Mouse (Mus musculus): Measurements from ENCODE around the gene Myt1. TPM values are rescaled to one million over a fixed set of nuclear protein-coding genes. Genes with fewer than 3 reads are reported as not detected.
"Not testable (repeated sequence)": the region's sequence is repeated elsewhere in the genome, so short reads cannot be mapped to it uniquely, and the experiment has no call there.

Gene Myt1
- polyA plus RNA-seq, 1 experiment: not detected

DNA sequence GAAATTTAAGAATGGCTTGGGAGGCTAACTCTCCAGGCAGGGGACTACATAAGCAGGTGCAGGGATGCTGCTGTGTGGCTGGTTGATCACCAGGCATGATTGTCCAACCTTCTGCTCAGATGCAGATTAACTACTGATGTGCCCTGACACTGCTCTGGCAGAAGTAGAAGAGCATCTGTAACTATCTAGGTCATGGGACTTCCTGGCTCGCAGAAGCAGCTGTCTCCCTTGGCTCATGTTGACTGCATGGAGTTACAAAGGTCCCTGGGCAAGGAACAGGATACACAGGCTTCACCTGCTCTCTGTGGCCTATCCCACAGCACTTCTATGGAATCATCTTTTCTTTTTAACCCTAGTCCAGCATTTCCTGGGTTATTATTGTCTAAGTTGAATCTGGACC, 12.7 kb downstream of the Myt1 start:
- Histone ChIP-seq H3K4me1 (ENCODE audit: control insufficient read depth, insufficient read depth, low read length) (no peaks in the 10 kb centered on the region), H3K4me3 (ENCODE audit: insufficient read depth, low read length) (no peak overlapping the region), H3K27ac (ENCODE audit: insufficient read depth, low read length) (no peak overlapping the region)
- TF ChIP-seq CTCF (IDR thresholded peaks at IDR 0.05; ENCODE audit: borderline replicate concordance, insufficient read depth, low read length): no peak
- TF ChIP-seq POLR2A (IDR thresholded peaks at IDR 0.05; ENCODE audit: low read depth, low read length): no peak

DNA sequence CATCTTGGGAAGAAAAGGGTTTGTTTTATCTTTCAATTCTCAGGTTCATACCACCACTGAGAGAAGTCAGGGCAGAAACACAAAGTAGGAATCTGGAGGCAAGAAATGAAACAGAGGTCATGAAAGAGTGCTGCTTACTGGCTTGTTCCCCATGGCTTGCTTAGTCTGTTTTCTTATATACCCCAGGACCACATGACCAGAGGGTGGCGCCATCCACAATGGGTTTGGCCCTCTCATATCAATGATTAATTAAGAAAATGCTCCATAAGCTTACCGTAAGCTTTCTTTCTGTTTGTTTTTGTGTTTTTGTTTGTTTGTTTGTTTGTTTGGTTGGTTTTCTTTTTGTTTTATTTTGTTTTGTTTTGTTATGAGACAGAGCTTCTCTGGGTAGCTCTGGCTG, 14.6 kb downstream of the Myt1 start:
- Histone ChIP-seq H3K27ac (ENCODE audit: insufficient read depth, low read length) (no peak overlapping the region), H3K4me3 (ENCODE audit: insufficient read depth, low read length) (no peak overlapping the region), H3K4me1 (ENCODE audit: control insufficient read depth, insufficient read depth, low read length) (no peaks in the 10 kb centered on the region)
- no peak for TF ChIP-seq CTCF (IDR thresholded peaks at IDR 0.05; ENCODE audit: borderline replicate concordance, insufficient read depth, low read length)
- TF ChIP-seq POLR2A (IDR thresholded peaks at IDR 0.05; ENCODE audit: low read depth, low read length): no peak

- Histone ChIP-seq H3K27ac (ENCODE audit: insufficient read depth, low read length) (no peak overlapping the region), H3K4me3 (ENCODE audit: insufficient read depth, low read length) (no peak overlapping the region), H3K4me1 (ENCODE audit: control insufficient read depth, insufficient read depth, low read length) (no peaks in the 10 kb centered on the region)
- TF ChIP-seq POLR2A (IDR thresholded peaks at IDR 0.05; ENCODE audit: low read depth, low read length) (no peak), CTCF (IDR thresholded peaks at IDR 0.05; ENCODE audit: borderline replicate concordance, insufficient read depth, low read length) (no peak)
These were observed 18.3 kb downstream of the Myt1 start for GRCm38 (mm10) chr2:181781421-181781820.

DNA sequence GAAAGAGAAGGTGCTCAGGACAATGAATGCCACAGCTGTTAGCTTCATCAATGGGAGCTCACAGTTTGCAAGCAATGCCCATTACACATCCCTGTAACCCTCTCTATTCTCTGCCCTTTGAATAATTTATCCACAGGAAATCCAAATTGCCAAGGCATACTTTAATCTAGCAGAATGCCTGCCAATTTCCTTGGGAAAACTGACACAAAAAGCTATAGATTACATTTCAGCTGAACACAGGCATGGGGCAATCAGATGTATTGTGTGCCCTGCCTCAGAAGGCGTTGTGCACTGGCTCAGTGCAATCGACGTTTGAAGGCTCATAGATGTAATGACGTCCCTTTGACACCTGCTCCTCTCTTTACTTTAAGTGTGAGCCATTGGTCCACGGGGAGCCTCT, 24.7 kb downstream of the Myt1 start:
- no peak overlapping the region for H3K4me3 ChIP-seq (ENCODE audit: insufficient read depth, low read length)
- no peak overlapping the region for H3K27ac ChIP-seq (ENCODE audit: insufficient read depth, low read length)
- TF ChIP-seq POLR2A (IDR thresholded peaks at IDR 0.05; ENCODE audit: low read depth, low read length) (no peak), CTCF (IDR thresholded peaks at IDR 0.05; ENCODE audit: borderline replicate concordance, insufficient read depth, low read length) (no peak)
- H3K4me1 ChIP-seq (ENCODE audit: control insufficient read depth, insufficient read depth, low read length): no peaks in the 10 kb centered on the region

GRCm38 (mm10) chr2:181789396-181789795, 26.3 kb downstream of the Myt1 start:
- H3K27ac ChIP-seq (ENCODE audit: insufficient read depth, low read length): no peak overlapping the region
- TF ChIP-seq POLR2A (IDR thresholded peaks at IDR 0.05; ENCODE audit: low read depth, low read length) (no peak), CTCF (IDR thresholded peaks at IDR 0.05; ENCODE audit: borderline replicate concordance, insufficient read depth, low read length) (no peak)
- H3K4me3 ChIP-seq (ENCODE audit: insufficient read depth, low read length): no peak overlapping the region
- no peaks in the 10 kb centered on the region for H3K4me1 ChIP-seq (ENCODE audit: control insufficient read depth, insufficient read depth, low read length)

DNA sequence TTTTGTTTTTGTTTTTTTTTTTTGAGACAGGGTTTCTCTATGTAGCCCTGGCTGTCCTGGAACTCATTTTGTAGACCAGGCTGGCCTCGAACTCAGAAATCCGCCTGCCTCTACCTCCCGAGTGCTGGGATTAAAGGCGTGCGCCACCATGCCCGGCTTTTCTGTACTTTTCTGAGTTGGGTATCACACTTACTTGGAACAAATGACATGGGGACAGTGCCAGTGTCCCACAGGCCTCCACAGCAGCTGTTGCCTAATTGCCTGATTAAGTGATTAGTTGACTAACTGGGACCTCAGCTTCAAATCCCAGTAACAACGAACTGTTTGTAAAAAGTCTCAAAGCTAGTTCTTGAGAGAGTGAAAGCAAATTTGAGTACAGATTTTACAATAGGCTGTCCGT, 30.1 kb downstream of the Myt1 start:
- not testable (repeated sequence) for H3K4me1 ChIP-seq (ENCODE audit: control insufficient read depth, insufficient read depth, low read length); H3K27ac ChIP-seq (ENCODE audit: insufficient read depth, low read length); H3K4me3 ChIP-seq (ENCODE audit: insufficient read depth, low read length)

GRCm38 (mm10) chr2:181795641-181796130, 32.6 kb downstream of the Myt1 start:
- no peak overlapping the region for H3K4me3 ChIP-seq (ENCODE audit: insufficient read depth, low read length)
- H3K4me1 ChIP-seq (ENCODE audit: control insufficient read depth, insufficient read depth, low read length): no peaks in the 10 kb centered on the region
- H3K27ac ChIP-seq (ENCODE audit: insufficient read depth, low read length): no peak overlapping the region
- TF ChIP-seq POLR2A (IDR thresholded peaks at IDR 0.05; ENCODE audit: low read depth, low read length): no peak
- TF ChIP-seq CTCF (IDR thresholded peaks at IDR 0.05; ENCODE audit: borderline replicate concordance, insufficient read depth, low read length): no peak

DNA sequence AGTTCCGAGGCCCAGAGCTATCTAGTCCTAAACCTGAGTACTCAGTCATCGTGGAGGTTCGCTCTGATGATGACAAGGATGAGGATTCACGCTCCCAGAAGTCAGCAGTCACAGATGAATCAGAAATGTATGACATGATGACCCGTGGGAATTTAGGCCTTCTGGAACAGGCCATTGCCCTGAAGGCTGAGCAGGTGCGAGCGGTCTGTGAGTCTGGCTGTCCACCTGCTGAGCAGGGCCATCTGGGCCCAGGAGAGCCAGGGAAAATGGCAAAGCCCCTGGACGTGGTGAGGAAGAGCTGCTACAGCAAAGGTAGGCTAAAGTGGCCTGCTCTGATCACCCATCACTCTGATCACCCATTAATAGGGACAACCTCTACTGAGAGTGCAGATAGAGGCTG, 34.5 kb downstream of the Myt1 start:
- no peak overlapping the region for H3K27ac ChIP-seq (ENCODE audit: insufficient read depth, low read length)
- H3K4me1 ChIP-seq (ENCODE audit: control insufficient read depth, insufficient read depth, low read length): no peaks in the 10 kb centered on the region
- no peak overlapping the region for H3K4me3 ChIP-seq (ENCODE audit: insufficient read depth, low read length)
- TF ChIP-seq POLR2A (IDR thresholded peaks at IDR 0.05; ENCODE audit: low read depth, low read length) (no peak), CTCF (IDR thresholded peaks at IDR 0.05; ENCODE audit: borderline replicate concordance, insufficient read depth, low read length) (no peak)

GRCm38 (mm10) chr2:181829032-181829650, 66.0 kb downstream of the Myt1 start:
- Histone ChIP-seq H3K27ac (ENCODE audit: insufficient read depth, low read length) (no peak overlapping the region), H3K4me1 (ENCODE audit: control insufficient read depth, insufficient read depth, low read length) (no peaks in the 10 kb centered on the region), H3K4me3 (ENCODE audit: insufficient read depth, low read length) (no peak overlapping the region)
- TF ChIP-seq POLR2A (IDR thresholded peaks at IDR 0.05; ENCODE audit: low read depth, low read length): no peak
- no peak for TF ChIP-seq CTCF (IDR thresholded peaks at IDR 0.05; ENCODE audit: borderline replicate concordance, insufficient read depth, low read length)

GRCm38 (mm10) chr2:181832745-181833144, 69.6 kb downstream of the Myt1 start:
- Histone ChIP-seq H3K27ac (ENCODE audit: insufficient read depth, low read length) (no peak overlapping the region), H3K4me1 (ENCODE audit: control insufficient read depth, insufficient read depth, low read length) (no peaks in the 10 kb centered on the region), H3K4me3 (ENCODE audit: insufficient read depth, low read length) (no peak overlapping the region)
- no peak for TF ChIP-seq POLR2A (IDR thresholded peaks at IDR 0.05; ENCODE audit: low read depth, low read length)
- TF ChIP-seq CTCF (IDR thresholded peaks at IDR 0.05; ENCODE audit: borderline replicate concordance, insufficient read depth, low read length): no peak

All from embryonic fibroblast, embryonic 13.5 days (primary cell).